Comparison of ENCODE assay signal across 7 mouse cellular contexts in genomic region chr8:13461843-13462242, GRCm38 (mm10). TPM values are rescaled to one million over a fixed set of nuclear protein-coding genes. Genes with fewer than 3 reads are reported as not detected.
A peak's percentile ranks its signal among the peaks of the same experiment; 100 is the strongest.
DNase-seq lines count a peak whose midpoint lies in the region; TF ChIP-seq lines count a peak whose summit lies in the region.

No protein-coding gene starts in this region.

- intact Hi-C loops in heart, postnatal 25 days (cut with DNase I), result loop anchor here (1.0 kb wide), 1 partner anchor 51 kb away; no protein-coding TSS in a partner anchor

- no peaks in the 10 kb centered on the region for H3K4me1 ChIP-seq in spleen, adult 2 months (ENCODE audit: control insufficient read depth, insufficient read depth, insufficient read length)

- no peak for TF ChIP-seq POLR2A in spleen, adult 2 months (IDR thresholded peaks at IDR 0.05; ENCODE audit: low read depth, low read length)

- 37% methylated on average over 4 of the region's 4 CpGs for WGBS in spleen, adult 2 months

- DNase-seq in ES-CJ7 (ENCODE audit: low read depth, low spot score), result peak; percentile 60
- DNase-seq in adrenal gland, adult 8-10 months, result peak; percentile 67
- peak; percentile 40 for DNase-seq in embryo, embryonic 11.5 days (ENCODE audit: low read depth, low spot score)
- DNase-seq in heart, postnatal 25 days (ENCODE audit: low spot score), result peak; percentile 35
- DNase-seq in layer of hippocampus, adult 9-11 months, result peak; percentile 60
- DNase-seq in lung, postnatal 4 days, result peak; percentile 74 to 80
- DNase-seq in spleen, adult 2 months (ENCODE audit: low read depth in 1 of 2, low spot score in 2 of 2), result peak in 1 of 2 experiments; percentile 52

- no peak overlapping the region for H3K4me3 ChIP-seq in spleen, adult 2 months (ENCODE audit: extremely low read depth, insufficient read depth, insufficient read length)

- H3K36me3 ChIP-seq in spleen, adult 2 months (ENCODE audit: control insufficient read depth, insufficient read depth, low read length), result no peaks in the 10 kb centered on the region

- TF ChIP-seq CTCF in spleen, adult 2 months (IDR thresholded peaks at IDR 0.05; ENCODE audit: extremely low read depth, insufficient read depth, insufficient read length, insufficient replicate concordance), result peak; percentile 77; the same call in 1 of the 2 replicates

- H3K27ac ChIP-seq in spleen, adult 2 months (ENCODE audit: insufficient read depth, low read length), result no peak overlapping the region

- no peaks in the 10 kb centered on the region for H3K27me3 ChIP-seq in spleen, adult 2 months (ENCODE audit: control insufficient read depth, insufficient read depth, low read length)

RNA-seq across cellular contexts. Expression of gene Tmem255b, which starts 26.9 kb away (rescaled TPM):
- 1 to 10 TPM in 2 of 4 experiments, under 1 TPM in 2; 0.77 to 1.7 (median 1.1) TPM for total RNA-seq in adrenal gland, adult 8-10 months (2022)
- total RNA-seq in heart, postnatal 25 days (2021), result 1 to 10 TPM; 7.3 to 9.3 TPM
- polyA plus RNA-seq in spleen, adult 2 months (2012; rRNA removed), result 1.1 and 1.3 TPM in 2 replicates

RNA-seq across cellular contexts. Expression of gene Gas6, which starts 32.4 kb away (rescaled TPM):
- total RNA-seq in adrenal gland, adult 8-10 months (2022), result 1,000 to 10,000 TPM in 1 of 4 experiments, 100 to 1,000 TPM in 3; 130 to 1,084 (median 297) TPM
- 100 to 1,000 TPM; 123 to 126 TPM for total RNA-seq in heart, postnatal 25 days (2021)
- 54.0 and 68.1 TPM in 2 replicates for polyA plus RNA-seq in spleen, adult 2 months (2012; rRNA removed)

RNA-seq across cellular contexts. Expression of gene Grk1, which starts 57.0 kb away (rescaled TPM):
- total RNA-seq in adrenal gland, adult 8-10 months (2022), result under 1 TPM in 2 of 4 experiments, not detected in 2; 0.05 to 0.06 TPM
- total RNA-seq in heart, postnatal 25 days (2021), result under 1 TPM; 0.03 TPM
- not detected in 2 replicates for polyA plus RNA-seq in spleen, adult 2 months (2012; rRNA removed)
